Mouse (Mus musculus) granulocyte monocyte progenitor cell, adult 5-6 weeks (primary cell): ENCODE measurements around the gene Gm3752. TPM values are rescaled to one million over a fixed set of nuclear protein-coding genes. Genes with fewer than 3 reads are reported as not detected.
"Not testable (repeated sequence)": the region's sequence is repeated elsewhere in the genome, so short reads cannot be mapped to it uniquely, and the experiment has no call there.

Experiments
- ATAC-seq: replicated peaks from 2 replicates; pipeline ENCODE4 v1.8.0; 2016; ENCODE audit warnings: mild to moderate bottlenecking, moderate TSS enrichment, inconsistent platforms; ENCODE audit not compliant: poor library complexity, severe bottlenecking
- total RNA-seq, 2 experiments: library from RNA; stranded (forward) in 1 of 2; stranded (reverse) in 1 of 2; fragments of 200-712, 200-1000 nt in 1 of 2; fragments of >200 nt in 1 of 2; fragmentation: Nextera tagmentation in 1 of 2; gene quantifications; 2 replicates each; pipeline ENCODE4 v1.2.3; 2014 to 2017

Gm3752 gene
- total RNA-seq (2014; fragmentation: Nextera tagmentation), result not detected in 2 replicates
- not detected in 2 replicates for total RNA-seq (2017)

GRCm38 (mm10) chr14:7483662-7484061, at the start of gene Gm3752:
Gene Gm3752, minus strand, starts transcription at chr14:7483762.
- not testable (repeated sequence) for ATAC-seq

- ATAC-seq, result not testable (repeated sequence)
Observed at GRCm38 (mm10) chr14:7488731-7489130, 5.2 kb upstream of the Gm3752 start.

GRCm38 (mm10) chr14:7450817-7451216, 32.7 kb downstream of the Gm3752 start, which contains the start of gene Gm3755:
Gene Gm3755, minus strand, starts transcription at chr14:7450917.
- ATAC-seq, result not testable (repeated sequence)

GRCm38 (mm10) chr14:7422496-7422895, 61.1 kb downstream of the Gm3752 start:
- not testable (repeated sequence) for ATAC-seq

Other genes with a start within 250 kb of the Gm3752 start
- not detected in 2 replicates for gene Gm3727, start 219.0 kb downstream of the Gm3752 start, total RNA-seq (2014; fragmentation: Nextera tagmentation)
- gene Gm3727, start 219.0 kb downstream of the Gm3752 start, total RNA-seq (2017), result not detected in 2 replicates
- not detected in 2 replicates for gene Gm3739, start 168.7 kb downstream of the Gm3752 start, total RNA-seq (2014; fragmentation: Nextera tagmentation)
- not detected in 2 replicates for gene Gm3739, start 168.7 kb downstream of the Gm3752 start, total RNA-seq (2017)
- not detected in 2 replicates for gene Gm5797, start 151.4 kb downstream of the Gm3752 start, total RNA-seq (2014; fragmentation: Nextera tagmentation)
- not detected in 2 replicates for gene Gm5797, start 151.4 kb downstream of the Gm3752 start, total RNA-seq (2017)
- gene Gm8374, start 118.6 kb downstream of the Gm3752 start, total RNA-seq (2014; fragmentation: Nextera tagmentation), result not detected in 2 replicates
- not detected in 2 replicates for gene Gm8374, start 118.6 kb downstream of the Gm3752 start, total RNA-seq (2017)
- gene Gm3755, start 32.8 kb downstream of the Gm3752 start, total RNA-seq (2014; fragmentation: Nextera tagmentation), result not detected in 2 replicates
- not detected in 2 replicates for gene Gm3755, start 32.8 kb downstream of the Gm3752 start, total RNA-seq (2017)
- not detected in 2 replicates for gene Gm3558, start 84.8 kb upstream of the Gm3752 start, total RNA-seq (2014; fragmentation: Nextera tagmentation)
- gene Gm3558, start 84.8 kb upstream of the Gm3752 start, total RNA-seq (2017), result 0.62 TPM in 1 of 2 replicates, not detected in the other
- gene Gm10338, start 111.8 kb upstream of the Gm3752 start, total RNA-seq (2014; fragmentation: Nextera tagmentation), result not detected in 2 replicates
- gene Gm10338, start 111.8 kb upstream of the Gm3752 start, total RNA-seq (2017), result not detected in 2 replicates
- not detected in 2 replicates for gene Gm10128, start 160.2 kb upstream of the Gm3752 start, total RNA-seq (2014; fragmentation: Nextera tagmentation)
- not detected in 2 replicates for gene Gm10128, start 160.2 kb upstream of the Gm3752 start, total RNA-seq (2017)